Mouse (Mus musculus) kidney, postnatal 10 days (tissue): ENCODE data around the gene Gsn.

Experiments
- DNase-seq: peaks from one replicate; pipeline ENCODE4 v3.0.0; 2021; ENCODE audit warnings: mixed read lengths

Gene Gsn

GRCm38 (mm10) chr2:35328064-35328792, 72.0 kb downstream of the Gsn start:
- no peak for DNase-seq

- DNase-seq: no peak
Measured at GRCm38 (mm10) chr2:35329061-35329460, 72.9 kb downstream of the Gsn start.

GRCm38 (mm10) chr2:35331205-35331604, 75.0 kb downstream of the Gsn start:
- no peak for DNase-seq

GRCm38 (mm10) chr2:35333670-35334069, 77.5 kb downstream of the Gsn start:
- DNase-seq: no peak

- DNase-seq: no peak
Measured at GRCm38 (mm10) chr2:35335620-35336019, 79.4 kb downstream of the Gsn start.

- peak; percentile 100 for DNase-seq
Measured at GRCm38 (mm10) chr2:35336388-35337280, 80.5 kb downstream of the Gsn start, which contains the start of gene Stom. Gene Stom, minus strand, starts transcription at chr2:35336976.

GRCm38 (mm10) chr2:35337419-35337818, 81.2 kb downstream of the Gsn start:
- peak; percentile 28 for DNase-seq

- no peak for DNase-seq
Measured at GRCm38 (mm10) chr2:35338036-35338435, 81.9 kb downstream of the Gsn start.

GRCm38 (mm10) chr2:35338707-35339106, 82.5 kb downstream of the Gsn start:
- DNase-seq: peak; percentile 28

- DNase-seq: no peak
Measured at GRCm38 (mm10) chr2:35342605-35343004, 86.4 kb downstream of the Gsn start.

GRCm38 (mm10) chr2:35345984-35346383, 89.8 kb downstream of the Gsn start:
- no peak for DNase-seq

GRCm38 (mm10) chr2:35349184-35349583, 93.0 kb downstream of the Gsn start:
- DNase-seq: no peak
